Mouse (Mus musculus) embryonic facial prominence, embryonic 12.5 days (tissue): ENCODE results near the gene Akt1. TPM values are rescaled to one million over a fixed set of nuclear protein-coding genes. Genes with fewer than 3 reads are reported as not detected.
A peak's percentile ranks its signal among the peaks of the same experiment; 100 is the strongest.

Experiments
- ATAC-seq: fragments of 200-750 bp; cut with Nextera tagmentation; 2 replicates; pipeline ENCODE4 v1.8.0; 2017; ENCODE audit not compliant: insufficient number of reproducible peaks, insufficient read depth, low FRiP score, low TSS enrichment
- H3K27ac ChIP-seq: fragments of 300-500 bp; sonication (generic); 2 replicates; pipeline ENCODE4 v1.5.1; 2016; ENCODE audit warnings: mild to moderate bottlenecking
- H3K27me3 ChIP-seq: fragments of 300-500 bp; sonication (generic); 2 replicates; pipeline ENCODE4 v1.6.1; 2016; ENCODE audit warnings: mild to moderate bottlenecking, moderate library complexity
- H3K36me3 ChIP-seq: fragments of 300-500 bp; sonication (generic); 2 replicates; pipeline ENCODE4 v1.6.1; 2016; ENCODE audit warnings: mild to moderate bottlenecking
- H3K4me1 ChIP-seq: fragments of 300-500 bp; sonication (generic); 2 replicates; pipeline ENCODE4 v1.6.1; 2016
- H3K4me2 ChIP-seq: fragments of 300-500 bp; sonication (generic); replicated peaks from 2 replicates; pipeline ENCODE4 v1.6.1; 2016; ENCODE audit warnings: mild to moderate bottlenecking, moderate library complexity
- H3K4me3 ChIP-seq: fragments of 300-500 bp; sonication (generic); 2 replicates; pipeline ENCODE4 v1.5.1; 2016; ENCODE audit warnings: mild to moderate bottlenecking
- H3K9ac ChIP-seq: fragments of 300-500 bp; sonication (generic); 2 replicates; pipeline ENCODE4 v1.6.1; 2016; ENCODE audit warnings: mild to moderate bottlenecking, moderate library complexity
- H3K9me3 ChIP-seq: fragments of 300-500 bp; sonication (generic); 2 replicates; pipeline ENCODE4 v1.6.1; 2016; ENCODE audit warnings: mild to moderate bottlenecking, moderate library complexity
- WGBS: fragments of 180-500 bp; shearing (Covaris S2); methylation state at CpG from one replicate; pipeline ENCODE4 v1.1.7; 2016; 5-methylcytosine and 5-hydroxymethylcytosine counted together
- polyA plus RNA-seq: library from polyadenylated mRNA; unstranded; fragments of >200 nt; fragmentation: Nextera tagmentation; extraction: Ambion mirVana; gene quantifications from 2 replicates; pipeline ENCODE4 v1.2.1, GENCODE M21; 2016

Akt1 gene
- polyA plus RNA-seq, 1 experiment from 2014 or later = 98.8 TPM

DNA sequence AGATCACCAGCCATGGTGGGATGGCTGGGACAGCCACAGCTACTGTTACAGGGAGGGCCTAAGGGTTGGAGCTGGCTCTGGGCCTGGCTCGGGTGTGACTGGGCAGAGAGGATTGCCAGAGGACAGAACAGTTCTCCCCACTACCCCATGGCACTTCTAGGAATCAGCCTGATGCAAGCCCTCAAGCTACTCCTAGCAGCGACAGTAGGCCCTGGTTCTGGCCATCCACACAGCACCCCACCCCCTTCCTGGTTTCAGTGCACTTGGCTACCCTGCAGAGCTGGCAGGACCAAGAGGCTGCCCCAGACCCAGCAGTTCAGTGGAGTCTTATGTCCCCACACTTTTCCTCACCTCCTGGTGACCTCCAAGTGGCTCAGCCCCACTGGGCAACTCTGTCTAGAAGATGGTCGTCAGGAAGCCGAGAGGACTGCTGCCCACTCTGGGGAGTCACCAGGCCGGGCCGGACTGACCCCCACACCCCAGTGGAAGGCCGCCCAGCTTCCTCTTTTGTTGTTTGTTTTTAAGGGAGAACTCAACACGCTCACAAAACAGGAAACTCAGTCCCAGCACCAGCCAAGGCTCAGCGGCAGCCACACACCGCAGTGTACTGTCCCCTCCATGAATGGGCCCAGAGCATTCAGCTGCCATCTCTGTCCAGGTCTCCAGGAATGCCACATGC is 6.9 kb downstream of the Akt1 start:
- Histone ChIP-seq H3K4me2 (no peak overlapping the region), H3K27me3 (no peaks in the 10 kb centered on the region), H3K9me3 (no peaks in the 10 kb centered on the region), H3K27ac (no peak overlapping the region), H3K9ac (peak overlapping the region; percentile 24; the same call in 1 of the 2 replicates), H3K4me3 (no peak overlapping the region), H3K4me1 (peaks cover 58% of the 10 kb centered on the region), H3K36me3 (peaks cover 83% of the 10 kb centered on the region)
- WGBS = 80% methylated on average over 10 of the region's 10 CpGs
- ATAC-seq = no peak

GRCm38 (mm10) chr12:112665881-112666544 is 8.7 kb downstream of the Akt1 start:
- H3K9me3 ChIP-seq = no peaks in the 10 kb centered on the region
- H3K27me3 ChIP-seq = no peaks in the 10 kb centered on the region
- H3K4me3 ChIP-seq = no peak overlapping the region
- no peak overlapping the region for H3K4me2 ChIP-seq
- peaks cover 94% of the 10 kb centered on the region for H3K36me3 ChIP-seq
- H3K9ac ChIP-seq = no peak overlapping the region
- WGBS = 89% methylated on average over 9 of the region's 9 CpGs
- ATAC-seq = no peak
- H3K4me1 ChIP-seq = peaks cover 54% of the 10 kb centered on the region
- 0 out of 2 replicates have a peak overlapping the region, but pooled peaks have one; percentile 1 for H3K27ac ChIP-seq

DNA sequence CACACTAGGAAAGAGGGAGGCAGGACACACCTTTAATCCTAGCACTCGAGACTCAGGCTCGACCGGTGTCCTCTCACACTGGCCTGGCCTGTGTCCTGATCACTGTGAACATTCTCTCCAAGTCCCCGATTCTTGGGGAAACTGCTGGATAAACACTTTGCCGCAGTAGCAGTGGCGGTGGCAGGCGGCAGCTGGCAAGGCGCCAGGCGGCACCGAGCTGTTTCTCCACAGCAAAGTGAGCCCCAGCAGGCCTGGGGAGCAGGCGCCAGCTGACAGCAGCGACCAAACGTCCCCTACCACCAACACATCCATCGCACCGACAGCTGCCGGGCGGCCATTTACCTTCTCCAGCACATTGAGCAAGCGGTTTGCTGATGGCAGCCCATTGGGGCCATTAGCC is 9.2 kb downstream of the Akt1 start:
- no peak for ATAC-seq
- peaks cover 54% of the 10 kb centered on the region for H3K4me1 ChIP-seq
- H3K27ac ChIP-seq = 0 out of 2 replicates have a peak overlapping the region, but pooled peaks have one; percentile 1
- no peak overlapping the region for H3K4me3 ChIP-seq
- H3K9ac ChIP-seq = no peak overlapping the region
- 71% methylated on average over 18 of the region's 18 CpGs for WGBS
- no peaks in the 10 kb centered on the region for H3K27me3 ChIP-seq
- peaks cover 94% of the 10 kb centered on the region for H3K36me3 ChIP-seq
- no peak overlapping the region for H3K4me2 ChIP-seq
- H3K9me3 ChIP-seq = no peaks in the 10 kb centered on the region

GRCm38 (mm10) chr12:112664656-112665055 is 10.0 kb downstream of the Akt1 start:
- H3K27ac ChIP-seq = 0 out of 2 replicates have a peak overlapping the region, but pooled peaks have one; percentile 1
- ATAC-seq = no peak
- 75% methylated on average over 5 of the region's 5 CpGs for WGBS
- no peak overlapping the region for H3K4me3 ChIP-seq
- H3K27me3 ChIP-seq = no peaks in the 10 kb centered on the region
- H3K9ac ChIP-seq = no peak overlapping the region
- no peaks in the 10 kb centered on the region for H3K9me3 ChIP-seq
- H3K4me1 ChIP-seq = peaks cover 57% of the 10 kb centered on the region
- no peak overlapping the region for H3K4me2 ChIP-seq
- H3K36me3 ChIP-seq = peaks cover 94% of the 10 kb centered on the region

DNA sequence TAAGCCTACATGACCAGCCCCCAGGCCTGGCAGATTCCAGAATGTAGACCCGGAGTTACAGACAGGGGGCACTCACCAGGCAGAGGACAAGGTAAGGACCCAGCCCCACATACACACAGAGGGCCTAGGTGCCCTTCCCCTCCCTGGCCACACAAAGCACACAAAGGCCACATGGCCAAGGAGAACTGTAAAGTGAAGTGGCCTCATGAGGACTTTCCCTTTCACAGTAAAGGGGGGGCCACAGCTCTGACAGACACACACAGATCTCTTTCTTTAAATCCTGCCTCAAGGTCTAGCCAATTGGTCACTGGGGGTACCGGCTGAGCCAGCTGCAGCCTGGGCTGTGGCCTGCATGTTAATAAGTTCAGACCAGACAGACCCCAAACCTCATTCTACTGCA is 10.6 kb downstream of the Akt1 start:
- Histone ChIP-seq H3K4me2 (no peak overlapping the region), H3K9me3 (no peaks in the 10 kb centered on the region), H3K4me3 (no peak overlapping the region), H3K9ac (no peak overlapping the region), H3K27me3 (no peaks in the 10 kb centered on the region), H3K36me3 (peaks cover 94% of the 10 kb centered on the region), H3K27ac (no peak overlapping the region), H3K4me1 (peaks cover 57% of the 10 kb centered on the region)
- WGBS = 63% methylated on average over 2 of the region's 2 CpGs
- ATAC-seq = no peak

GRCm38 (mm10) chr12:112663716-112664115 is 11.0 kb downstream of the Akt1 start:
- H3K27me3 ChIP-seq = no peaks in the 10 kb centered on the region
- no peak for ATAC-seq
- no peak overlapping the region for H3K9ac ChIP-seq
- H3K4me2 ChIP-seq = no peak overlapping the region
- no peaks in the 10 kb centered on the region for H3K9me3 ChIP-seq
- H3K36me3 ChIP-seq = peaks cover 94% of the 10 kb centered on the region
- 92% methylated on average over 12 of the region's 12 CpGs for WGBS
- peaks cover 57% of the 10 kb centered on the region for H3K4me1 ChIP-seq
- H3K27ac ChIP-seq = 0 out of 2 replicates have a peak overlapping the region, but pooled peaks have one; percentile 6
- H3K4me3 ChIP-seq = no peak overlapping the region

- no peaks in the 10 kb centered on the region for H3K9me3 ChIP-seq
- no peak for ATAC-seq
- no peak overlapping the region for H3K9ac ChIP-seq
- H3K27ac ChIP-seq = 0 out of 2 replicates have a peak overlapping the region, but pooled peaks have one; percentile 6
- peaks cover 94% of the 10 kb centered on the region for H3K36me3 ChIP-seq
- H3K4me2 ChIP-seq = no peak overlapping the region
- no peaks in the 10 kb centered on the region for H3K27me3 ChIP-seq
- peaks cover 57% of the 10 kb centered on the region for H3K4me1 ChIP-seq
- 90% methylated on average over 11 of the region's 11 CpGs for WGBS
- no peak overlapping the region for H3K4me3 ChIP-seq
Measured at GRCm38 (mm10) chr12:112663303-112663702, 11.4 kb downstream of the Akt1 start.

- peak overlapping the region; percentile 83 for H3K27ac ChIP-seq
- no peaks in the 10 kb centered on the region for H3K27me3 ChIP-seq
- no peaks in the 10 kb centered on the region for H3K9me3 ChIP-seq
- H3K4me1 ChIP-seq = peaks cover 52% of the 10 kb centered on the region
- 84% methylated on average over 9 of the region's 9 CpGs for WGBS
- H3K4me3 ChIP-seq = no peak overlapping the region
- H3K36me3 ChIP-seq = peaks cover 94% of the 10 kb centered on the region
- H3K9ac ChIP-seq = no peak overlapping the region
- ATAC-seq = no peak
- H3K4me2 ChIP-seq = no peak overlapping the region
Measured at GRCm38 (mm10) chr12:112661851-112662250, 12.8 kb downstream of the Akt1 start.

- H3K27me3 ChIP-seq = no peaks in the 10 kb centered on the region
- no peaks in the 10 kb centered on the region for H3K9me3 ChIP-seq
- H3K4me2 ChIP-seq = 0 out of 2 replicates have a peak overlapping the region, but pooled peaks have one; percentile 12
- peak overlapping the region; percentile 83 for H3K27ac ChIP-seq
- H3K9ac ChIP-seq = peak overlapping the region; percentile 1; the same call in 1 of the 2 replicates
- peaks cover 52% of the 10 kb centered on the region for H3K4me1 ChIP-seq
- no peak for ATAC-seq
- H3K4me3 ChIP-seq = no peak overlapping the region
- peaks cover 95% of the 10 kb centered on the region for H3K36me3 ChIP-seq
- WGBS = 82% methylated on average over 3 of the region's 3 CpGs
Measured at GRCm38 (mm10) chr12:112661327-112661605, 13.4 kb downstream of the Akt1 start.

DNA sequence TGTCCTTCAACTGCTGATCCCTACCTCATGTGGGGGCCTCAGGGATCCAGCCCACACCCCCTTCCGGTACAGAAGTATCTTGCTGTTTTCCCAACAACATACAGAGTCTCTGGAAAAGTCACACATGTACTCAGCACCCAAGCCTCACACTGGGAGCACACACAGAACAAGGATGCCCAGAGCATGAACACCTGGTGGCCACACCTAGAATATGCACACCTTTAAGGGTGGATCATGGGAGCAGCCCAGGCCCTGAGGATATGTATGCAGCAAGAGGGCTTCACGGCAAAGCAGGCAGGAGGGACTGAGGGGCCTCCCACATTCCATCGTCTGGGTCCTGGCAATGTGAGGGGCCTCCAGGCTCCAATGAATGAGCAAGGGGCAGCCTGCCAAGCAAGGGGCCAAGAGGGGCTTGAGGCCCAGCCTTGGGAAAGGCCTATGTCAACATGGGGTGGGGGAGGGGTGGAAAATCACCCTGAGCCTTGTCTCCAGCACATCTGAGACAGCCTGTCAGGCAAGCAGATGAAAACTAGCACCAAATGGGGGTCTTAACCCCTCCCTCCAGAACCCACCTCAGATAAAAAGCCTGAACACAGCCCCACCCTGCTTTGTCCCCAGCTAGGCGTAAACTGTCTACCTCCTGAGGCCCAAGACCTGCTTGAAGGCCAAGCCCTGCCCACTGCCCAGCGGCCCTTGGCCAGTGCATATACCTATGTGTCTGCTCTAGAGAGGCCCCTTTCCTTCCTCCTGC is 13.9 kb downstream of the Akt1 start:
- Histone ChIP-seq H3K27me3 (no peaks in the 10 kb centered on the region), H3K4me2 (peak overlapping the region; percentile 12; the same call in 1 of the 2 replicates), H3K36me3 (peaks cover 95% of the 10 kb centered on the region), H3K9ac (peak overlapping the region; percentile 20), H3K4me1 (peaks cover 49% of the 10 kb centered on the region), H3K4me3 (no peak overlapping the region), H3K9me3 (no peaks in the 10 kb centered on the region), H3K27ac (peak overlapping the region; percentile 83)
- 45% methylated on average over 5 of the region's 5 CpGs for WGBS
- peak; percentile 53 for ATAC-seq

DNA sequence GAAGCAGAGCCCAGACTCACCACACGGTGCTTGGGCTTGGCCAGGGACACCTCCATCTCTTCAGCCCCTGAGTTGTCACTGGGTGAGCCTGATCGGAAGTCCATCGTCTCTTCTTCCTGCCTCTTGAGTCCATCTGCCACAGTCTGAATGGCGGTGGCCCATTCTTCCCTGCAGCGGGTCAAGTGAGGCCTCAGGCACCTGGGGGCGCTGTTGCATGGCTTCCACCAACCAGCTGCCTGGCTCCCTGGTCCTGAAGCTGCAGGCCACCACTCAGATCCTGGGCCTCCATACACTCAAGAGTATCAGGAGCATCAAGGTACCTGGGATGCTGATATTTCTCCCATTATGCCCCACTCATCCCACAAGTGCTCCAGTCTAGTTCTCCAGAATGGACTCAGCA is 15.6 kb downstream of the Akt1 start:
- peaks cover 35% of the 10 kb centered on the region for H3K4me1 ChIP-seq
- no peak for ATAC-seq
- WGBS = 73% methylated on average over 6 of the region's 6 CpGs
- H3K9ac ChIP-seq = no peak overlapping the region
- H3K27ac ChIP-seq = no peak overlapping the region
- H3K9me3 ChIP-seq = no peaks in the 10 kb centered on the region
- H3K4me3 ChIP-seq = no peak overlapping the region
- H3K27me3 ChIP-seq = no peaks in the 10 kb centered on the region
- no peak overlapping the region for H3K4me2 ChIP-seq
- peaks cover 99% of the 10 kb centered on the region for H3K36me3 ChIP-seq
